Mouse (Mus musculus) adrenal gland, adult 2 months (tissue): ENCODE data around the gene Smarcal1. TPM values are rescaled to one million over a fixed set of nuclear protein-coding genes. Genes with fewer than 3 reads are reported as not detected.
A peak's percentile ranks its signal among the peaks of the same experiment; 100 is the strongest.

Source experiments
- DNase-seq: peaks from one replicate; pipeline ENCODE4 v3.0.0; 2021
- polyA plus RNA-seq: library from polyadenylated mRNA; depleted of rRNA; stranded (reverse); fragments of >200 nt; gene quantifications from 2 replicates; pipeline ENCODE4 v1.2.3, GENCODE M21; 2012
- total RNA-seq, 2 experiments: library from RNA; stranded (reverse); gene quantifications; 2 replicates each; pipeline ENCODE4 v1.2.3; 2021

The Smarcal1 gene
- total and polyA plus RNA-seq, 3 experiments, result 38.5 to 56.9 (median 51.4) TPM

DNA sequence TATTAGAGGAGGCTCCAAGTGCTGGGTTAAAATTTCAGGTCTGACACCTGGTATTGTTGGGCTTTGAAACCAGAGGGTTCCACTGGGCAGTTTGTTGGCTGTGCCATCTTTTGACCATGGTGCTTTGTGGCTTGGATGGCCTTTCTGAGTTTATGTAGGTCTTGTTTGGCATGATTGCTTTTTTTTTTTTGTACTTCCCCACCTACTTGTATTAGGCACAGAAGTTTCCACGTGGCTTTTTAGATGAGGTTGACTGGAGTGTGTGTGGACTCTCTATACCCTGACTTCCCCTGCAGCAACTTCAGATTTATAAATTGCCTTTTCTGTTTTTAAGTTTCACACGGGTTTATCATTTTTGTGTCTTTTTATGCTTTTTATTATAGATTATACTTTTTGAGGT is 5.7 kb downstream of the Smarcal1 start:
- DNase-seq, result no peak

DNA sequence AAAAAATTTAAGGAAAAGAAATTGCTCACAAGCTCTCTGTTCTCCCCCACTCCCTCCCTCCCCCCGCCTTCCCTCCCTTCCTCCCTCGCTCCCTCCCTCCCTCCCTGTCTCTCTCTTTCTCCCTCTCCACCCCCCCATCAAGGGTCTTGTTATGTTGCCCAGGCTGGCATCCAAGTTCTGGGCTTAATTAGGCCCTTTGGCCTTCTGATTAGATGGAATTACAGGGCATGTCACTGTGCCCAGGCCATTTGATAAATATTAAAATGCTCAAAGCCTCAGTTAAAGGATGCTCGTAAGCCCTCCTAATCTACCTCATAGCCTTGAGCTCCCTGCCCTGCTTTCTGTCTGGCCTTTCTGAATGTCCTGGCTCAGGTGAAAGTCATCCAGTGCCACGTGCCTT is 7.6 kb downstream of the Smarcal1 start:
- no peak for DNase-seq

DNA sequence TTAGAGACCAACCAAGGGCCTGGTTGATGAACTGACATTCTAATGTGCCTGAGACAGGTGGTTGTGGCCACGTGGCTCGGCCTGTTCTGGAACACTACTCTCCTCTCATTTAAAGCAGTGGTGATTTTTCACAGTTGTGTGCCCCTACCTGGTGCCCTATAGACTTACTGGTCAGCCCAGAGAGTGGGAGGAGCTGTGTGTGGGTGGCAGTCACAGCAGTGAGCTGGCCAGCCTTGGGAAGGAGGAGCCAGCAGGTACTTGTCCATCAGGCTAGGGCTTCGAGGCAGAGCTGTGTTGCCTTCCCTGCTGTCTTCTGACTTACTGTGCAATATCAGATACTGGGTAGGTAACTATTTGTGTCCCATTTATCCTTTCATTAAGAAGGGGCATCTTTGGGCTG is 9.3 kb downstream of the Smarcal1 start:
- DNase-seq, result peak; percentile 33

DNA sequence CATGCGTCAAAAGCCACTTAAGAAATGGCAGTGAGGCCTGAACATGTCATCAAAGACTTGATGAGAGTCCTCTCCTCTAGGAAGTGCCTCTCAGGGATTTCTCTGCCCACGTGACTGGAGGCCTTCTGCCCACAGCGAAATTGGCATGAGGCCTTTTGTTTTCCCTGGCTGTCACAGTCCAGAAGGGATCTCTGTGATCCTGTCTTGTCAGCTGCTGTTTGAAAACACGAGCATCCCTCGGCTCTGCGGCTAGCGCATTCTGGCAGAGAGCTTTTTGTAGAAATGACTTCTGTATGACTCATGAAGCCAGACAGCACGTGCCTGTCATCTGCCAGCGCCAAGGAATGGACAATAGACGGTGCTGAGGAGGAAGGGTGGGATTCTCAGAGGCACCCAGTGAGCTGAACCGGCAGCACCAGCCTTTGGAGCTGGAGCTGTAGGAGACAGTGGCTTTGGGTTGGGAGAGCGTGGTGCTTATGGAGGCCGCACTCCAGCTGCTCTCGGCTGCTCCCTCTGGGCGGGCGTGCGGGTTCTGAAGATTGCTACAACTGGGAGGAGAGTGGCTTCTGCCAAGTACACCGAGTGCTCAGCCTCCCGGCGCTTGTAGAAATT is 10.4 kb downstream of the Smarcal1 start:
- peak; percentile 89 for DNase-seq

DNA sequence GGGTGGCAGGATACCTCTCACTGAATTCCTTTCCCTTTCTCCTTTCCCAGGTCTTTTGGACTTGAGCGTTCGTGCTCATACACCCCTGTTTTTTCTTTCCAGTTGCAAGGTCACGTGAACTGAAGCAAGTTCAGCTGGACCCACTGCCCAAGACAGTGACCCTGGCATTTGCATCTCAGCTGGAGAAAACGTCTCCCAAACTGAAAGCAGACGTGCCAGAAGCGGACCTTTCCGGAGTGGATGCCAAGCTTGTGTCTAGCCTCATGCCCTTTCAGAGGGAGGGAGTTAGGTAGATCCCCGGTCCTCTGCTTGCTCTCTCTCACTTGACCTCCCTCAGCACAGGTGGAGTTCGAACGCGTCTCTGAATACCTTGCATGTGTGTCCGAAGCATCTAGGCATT is 12.6 kb downstream of the Smarcal1 start:
- DNase-seq, result peak; percentile 85

DNA sequence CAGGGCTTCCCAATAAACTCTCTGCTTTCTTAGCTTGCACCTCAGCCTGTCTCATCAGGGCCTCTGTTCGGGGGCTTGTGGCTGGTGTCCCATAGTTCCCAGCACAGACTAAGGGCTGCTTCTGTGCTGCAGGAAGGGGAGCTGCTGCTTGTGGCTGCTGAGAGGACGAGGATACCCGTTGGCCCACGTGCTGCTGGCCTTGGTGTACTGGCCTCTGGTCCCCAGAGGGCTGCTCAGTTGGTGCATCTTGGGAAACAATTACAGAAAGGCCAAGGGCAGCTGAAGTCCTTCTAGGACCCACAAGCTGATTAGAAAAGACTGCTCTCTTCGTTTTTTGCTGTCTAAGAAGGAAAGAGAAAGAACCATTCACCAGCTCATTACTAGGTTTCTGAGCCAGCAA is 13.2 kb downstream of the Smarcal1 start:
- DNase-seq, result peak; percentile 88

DNA sequence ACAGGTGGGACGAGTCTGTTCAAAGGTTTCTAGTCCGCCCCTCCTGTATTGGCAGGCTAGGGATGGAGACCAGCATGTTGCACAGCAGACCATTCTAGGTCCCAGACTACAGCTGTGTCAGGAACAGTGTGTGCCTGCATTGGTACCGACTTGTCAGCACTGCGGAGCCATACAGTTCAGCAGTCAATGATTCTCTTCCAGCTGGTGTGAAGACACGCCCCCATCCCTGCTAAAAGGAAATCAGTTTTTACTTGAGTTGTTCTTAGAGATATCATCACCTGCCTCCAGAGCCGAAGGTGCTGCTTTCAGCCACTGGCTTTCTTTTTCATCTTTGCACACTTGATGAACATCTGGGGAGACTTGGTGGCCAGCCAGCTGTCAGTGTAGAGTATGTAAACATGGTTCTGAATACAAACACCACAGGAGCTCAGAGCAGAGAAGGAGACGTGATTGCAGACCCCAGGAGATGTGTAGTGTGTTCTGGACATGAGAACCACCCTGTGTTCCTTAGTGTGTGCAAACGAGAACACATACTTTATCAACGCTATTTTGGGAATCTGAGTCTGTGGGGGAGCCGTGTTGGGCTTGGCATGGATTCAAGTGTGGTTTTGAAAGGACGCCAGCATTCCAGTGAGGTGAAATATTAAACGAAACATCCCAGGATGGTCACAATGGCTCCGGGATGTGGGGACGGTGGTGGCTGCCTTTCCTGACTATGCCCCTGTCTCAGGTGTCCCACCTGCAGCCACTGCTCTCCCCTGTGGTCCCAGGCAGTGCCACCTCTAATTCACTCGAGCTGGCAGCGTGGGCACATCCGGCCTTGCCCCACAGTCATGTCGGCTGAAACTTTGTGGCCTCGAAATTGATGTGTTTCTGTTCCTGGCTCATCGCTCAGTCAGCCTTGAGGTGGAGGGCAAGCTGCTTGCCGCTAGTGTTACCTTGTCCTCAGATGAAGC is 16.4 kb downstream of the Smarcal1 start:
- peak; percentile 88 for DNase-seq

DNA sequence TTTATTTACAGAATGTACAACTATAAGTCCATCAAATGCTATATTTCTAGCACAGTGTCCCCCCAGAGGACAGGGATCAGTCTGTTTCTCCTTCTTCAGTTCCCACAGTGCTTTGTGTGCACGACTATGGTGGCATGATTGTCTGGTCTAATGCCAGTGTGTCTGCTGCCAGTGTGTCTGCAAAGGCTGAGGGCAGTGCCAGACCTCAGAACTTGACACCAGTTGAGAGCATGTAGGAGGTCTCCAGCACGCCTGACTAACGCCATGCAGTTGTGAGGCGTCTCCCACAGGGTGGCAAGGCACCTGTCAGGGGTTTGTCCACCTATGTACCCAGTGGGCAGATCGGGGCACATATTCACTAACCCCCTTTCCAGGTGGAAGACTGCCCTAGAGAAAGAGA is 17.7 kb downstream of the Smarcal1 start:
- DNase-seq, result no peak

DNA sequence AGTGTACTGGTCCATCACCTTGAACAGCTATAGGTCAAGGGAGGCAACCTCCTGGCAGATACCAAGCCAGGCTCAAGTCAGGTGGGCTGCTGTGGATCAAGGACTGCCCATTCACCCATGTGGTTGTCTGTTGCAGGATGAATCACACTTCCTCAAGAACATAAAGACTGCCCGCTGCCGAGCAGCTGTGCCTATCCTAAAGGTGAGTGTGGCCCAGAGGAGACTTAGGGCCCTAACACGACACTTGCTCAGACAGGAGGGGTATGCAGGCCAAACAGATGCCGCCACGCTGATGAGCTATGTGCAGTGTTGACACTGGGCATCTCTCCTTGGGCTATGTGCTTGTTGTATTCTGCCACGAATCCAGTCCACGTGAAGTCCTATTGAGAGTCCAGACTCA is 18.2 kb downstream of the Smarcal1 start:
- DNase-seq, result no peak

DNA sequence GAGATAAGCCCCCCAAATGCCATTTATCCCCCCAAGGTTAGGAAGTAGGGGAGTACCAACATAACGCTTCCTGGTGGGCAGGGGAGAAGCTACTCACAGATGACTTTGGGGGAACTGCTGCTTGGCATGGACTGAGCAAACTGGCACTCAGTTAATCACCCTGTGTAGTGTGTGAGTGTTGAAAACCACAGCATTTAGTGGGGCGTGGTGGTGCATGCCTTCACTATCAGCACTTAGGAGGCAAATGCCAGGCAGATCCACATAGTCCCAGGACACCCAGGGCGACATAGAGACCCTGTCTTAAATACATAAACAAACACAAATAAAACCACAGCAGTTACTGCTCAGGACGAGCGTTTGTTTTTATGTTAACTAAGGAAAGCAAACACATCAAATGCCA is 19.1 kb downstream of the Smarcal1 start:
- no peak for DNase-seq

DNA sequence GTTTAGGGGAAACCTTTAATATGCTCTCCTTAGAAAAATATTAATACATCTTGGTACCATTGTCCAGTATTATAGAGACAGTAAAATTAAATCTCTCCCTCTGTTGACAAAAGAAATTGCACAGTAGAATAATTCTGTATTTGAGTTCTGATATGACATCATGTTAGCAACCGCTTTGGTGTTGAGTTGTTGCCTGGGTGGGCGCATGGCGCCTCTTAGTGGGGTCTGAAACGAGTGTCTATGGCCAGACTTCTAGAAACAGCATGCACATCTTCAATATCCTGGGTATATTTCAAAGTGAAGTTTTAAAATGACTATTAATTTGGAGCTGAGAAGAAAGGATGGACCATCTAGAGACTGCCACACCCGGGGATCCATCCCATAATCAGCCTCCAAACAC is 19.8 kb downstream of the Smarcal1 start:
- no peak for DNase-seq

DNA sequence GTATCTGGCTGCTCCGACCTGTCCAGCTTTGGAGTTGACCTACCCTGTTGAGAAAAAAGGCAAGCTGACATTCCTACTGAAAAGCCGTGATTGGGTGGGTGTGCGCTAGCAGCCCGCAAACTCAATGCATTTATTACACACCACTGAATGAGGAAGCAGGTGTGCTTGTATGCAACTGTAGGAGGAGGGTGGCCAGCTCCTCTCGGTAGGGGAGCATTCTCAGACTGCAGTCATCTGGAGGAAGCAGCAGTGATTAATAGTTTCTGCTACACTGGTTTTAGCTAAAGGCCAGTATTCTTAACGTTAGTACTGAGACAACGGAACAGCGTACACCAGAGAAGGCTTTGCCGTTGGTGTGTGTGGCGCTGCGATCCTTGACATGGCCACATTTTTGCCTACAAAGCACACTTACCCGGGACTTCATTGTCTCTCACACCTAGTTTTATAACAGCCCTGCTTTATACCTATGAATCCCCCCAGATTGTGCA is 23.2 kb downstream of the Smarcal1 start:
- no peak for DNase-seq

DNA sequence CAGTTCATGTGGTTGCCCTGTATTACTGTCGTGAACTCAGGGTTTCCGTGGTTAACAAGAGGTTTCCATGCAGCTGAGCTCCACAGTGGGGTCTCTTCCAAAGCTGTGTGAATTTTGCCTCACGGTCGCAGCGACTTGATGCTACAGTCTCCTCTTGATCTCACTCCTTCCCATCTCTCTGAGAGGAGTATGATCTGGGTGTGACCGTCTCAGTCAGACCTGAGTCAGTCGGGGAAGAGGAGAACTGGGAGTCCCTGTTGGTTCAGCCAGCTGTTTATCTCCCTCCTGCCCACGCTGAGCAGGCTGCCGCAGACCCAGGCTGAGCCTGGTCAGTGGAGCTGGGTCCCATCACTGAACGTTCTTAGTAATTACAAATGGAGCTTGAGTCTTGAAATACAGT is 26.1 kb downstream of the Smarcal1 start:
- DNase-seq, result no peak

DNA sequence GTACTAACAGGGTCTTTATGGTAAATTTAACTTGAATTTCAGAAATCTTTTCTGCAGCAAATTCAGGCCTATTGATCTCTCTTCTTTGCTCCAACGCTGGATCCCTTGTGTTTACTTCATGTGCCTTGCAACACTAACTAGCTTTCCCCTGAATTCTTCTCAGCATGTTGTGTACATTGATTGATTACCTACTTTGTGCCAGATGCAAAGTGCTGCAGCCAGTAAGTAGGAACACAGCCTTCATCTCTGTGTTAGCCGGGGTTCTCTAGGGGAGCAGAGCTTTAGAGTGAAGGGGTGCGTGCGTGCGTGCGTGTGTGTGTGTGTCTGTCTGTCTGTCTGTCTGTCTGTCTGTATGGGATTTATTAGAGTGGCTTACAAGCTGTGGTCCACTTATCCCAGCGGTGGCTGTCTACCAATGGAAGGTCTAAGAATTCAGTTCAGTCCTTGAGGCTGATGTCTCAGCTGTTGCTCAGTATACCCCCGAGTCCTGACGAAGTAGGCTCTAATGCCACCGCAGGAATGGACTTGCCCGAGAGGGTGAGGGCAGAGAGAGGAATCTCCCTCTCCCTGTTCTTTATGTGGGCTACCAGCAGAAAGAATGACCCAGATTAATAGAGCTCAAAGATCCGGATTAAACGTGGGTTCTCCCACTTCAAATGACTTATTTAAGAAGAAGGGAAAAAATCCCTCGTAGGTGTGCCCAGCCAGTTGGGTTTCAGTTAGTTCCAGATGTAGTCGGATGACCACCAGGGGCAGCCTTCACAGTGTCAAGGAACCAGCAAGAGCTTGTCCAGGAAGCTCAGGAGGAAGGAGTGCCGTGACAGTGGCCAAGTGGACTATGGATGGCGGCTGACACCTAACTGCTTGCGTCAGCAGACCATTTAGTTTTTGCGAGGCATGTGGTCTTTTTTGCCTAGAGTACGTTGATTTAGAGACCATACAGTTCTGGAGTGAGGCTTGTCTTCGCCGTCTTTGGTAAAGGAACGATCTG is 27.1 kb downstream of the Smarcal1 start:
- DNase-seq, result no peak

DNA sequence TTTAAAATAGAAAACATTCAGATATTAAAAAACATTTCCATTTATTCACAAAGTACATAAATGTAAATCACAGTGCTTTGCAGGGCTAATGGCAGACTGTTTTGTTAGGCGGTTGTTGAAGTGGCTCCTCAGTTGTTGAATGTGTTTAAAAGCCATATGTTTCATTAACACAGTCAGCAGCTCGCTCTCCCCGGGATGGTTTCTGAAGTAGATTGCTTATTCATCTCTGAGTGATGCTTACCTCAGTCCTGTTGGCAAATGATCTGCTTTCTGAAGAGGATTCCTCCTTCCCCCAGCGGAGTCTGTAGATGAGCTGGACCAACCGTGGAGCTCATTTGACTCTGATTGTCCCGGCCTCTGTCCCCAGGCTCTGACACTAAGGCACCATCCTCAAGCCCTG is 29.1 kb downstream of the Smarcal1 start:
- DNase-seq, result no peak

DNA sequence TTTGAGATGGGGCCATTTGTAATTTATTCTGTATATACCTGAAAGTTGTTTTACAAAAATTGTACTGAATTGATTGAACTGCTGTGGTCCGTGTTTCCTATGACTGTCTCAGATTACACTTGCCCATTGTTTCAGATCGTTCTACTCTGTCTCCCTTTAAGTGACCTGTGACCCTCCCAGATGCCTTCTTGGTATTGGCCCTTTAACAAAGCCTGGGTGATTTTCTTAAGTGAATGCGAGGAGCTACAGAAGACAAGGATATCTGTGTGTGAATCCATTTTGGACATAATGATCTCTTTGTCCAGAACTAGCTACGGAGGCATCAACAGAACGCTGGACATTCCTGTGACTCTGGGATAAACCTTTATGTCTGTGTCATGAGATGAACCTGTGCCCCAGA is 52.2 kb downstream of the Smarcal1 start:
- DNase-seq, result no peak

DNA sequence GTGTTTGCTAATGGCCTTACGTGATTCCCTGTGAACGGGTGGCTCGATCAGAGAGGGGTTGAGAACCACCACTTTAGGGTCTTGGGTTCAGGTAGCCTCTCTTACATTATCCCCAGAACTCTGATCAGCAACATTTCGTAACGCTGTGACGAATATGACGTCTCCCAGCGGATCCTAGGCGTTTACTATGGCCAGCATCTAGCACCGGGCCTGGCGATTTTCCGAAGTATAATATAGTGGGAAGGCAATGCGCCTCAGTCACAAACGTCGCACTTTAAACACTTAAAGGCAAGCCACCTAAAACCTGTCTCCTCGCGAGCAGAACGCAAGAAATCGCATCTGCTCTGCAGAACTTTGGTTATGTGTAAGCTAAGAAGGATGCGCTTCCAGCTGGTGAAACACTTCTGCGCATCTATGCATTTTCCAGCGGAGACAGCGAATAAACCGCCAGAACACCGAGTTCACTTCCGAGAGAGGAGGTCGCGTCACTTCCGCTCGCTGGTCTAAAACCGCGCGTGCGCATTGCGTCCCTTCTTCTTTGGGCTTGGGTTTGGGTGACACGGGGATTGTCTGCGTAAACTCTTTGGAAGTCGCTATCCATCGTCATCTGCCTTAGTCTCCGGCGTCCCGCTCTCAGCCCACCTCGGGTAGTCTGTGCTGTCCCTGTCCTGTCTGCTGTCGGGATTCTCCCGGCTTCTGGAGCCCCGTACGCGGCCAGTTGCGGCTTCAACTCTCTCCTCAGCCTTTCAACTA is 57.8 kb downstream of the Smarcal1 start:
- peak; percentile 21 for DNase-seq

DNA sequence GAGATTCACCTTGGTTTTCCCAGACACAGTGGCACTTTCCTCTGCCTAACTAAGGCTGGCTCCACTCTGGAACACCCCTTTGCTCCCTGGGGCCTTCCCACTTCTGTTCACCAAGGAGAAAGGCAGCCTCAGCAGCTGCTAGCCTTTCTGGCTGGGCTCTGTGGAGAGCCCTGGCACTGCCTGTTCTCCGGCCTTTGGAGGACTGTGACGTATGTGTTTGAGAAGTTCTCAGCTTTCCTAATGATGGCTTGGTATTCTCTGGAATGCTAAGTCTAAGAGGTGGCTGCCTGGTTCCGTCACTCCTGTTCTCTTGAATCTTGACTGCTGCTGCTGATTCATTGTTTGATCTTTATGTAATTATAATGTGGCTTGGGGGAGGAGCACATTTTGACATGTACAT is 90.0 kb downstream of the Smarcal1 start:
- no peak for DNase-seq
